Mouse (Mus musculus): ENCODE data around the gene P4ha3. TPM values are rescaled to one million over a fixed set of nuclear protein-coding genes. Genes with fewer than 3 reads are reported as not detected.
"Not testable (repeated sequence)": the region's sequence is repeated elsewhere in the genome, so short reads cannot be mapped to it uniquely, and the experiment has no call there.

P4ha3 gene
- 7.7 TPM in 2 replicates for polyA plus RNA-seq (2015; fragmentation: Nextera tagmentation; extraction: Ambion mirVana)

GRCm38 (mm10) chr7:100285383-100285782 lies at the start of gene P4ha3:
P4ha3 (plus strand) TSS chr7:100285520.
- H3K27me3 ChIP-seq: peaks cover 19% of the 10 kb centered on the region
- peak within 1 kb of the TSS; percentile 61 for H3K4me3 ChIP-seq (replicated peaks)
- 0 out of 2 replicates have a peak within 1 kb of the TSS, but pooled peaks have one; percentile 22 for H3K27ac ChIP-seq
- ATAC-seq (replicated peaks; ENCODE audit: low FRiP score): peak; percentile 47; the same call in 1 of the 2 replicates
- no peaks in the 10 kb centered on the region for H3K9me3 ChIP-seq (replicated peaks)
- H3K4me1 ChIP-seq: peaks cover 36% of the 10 kb centered on the region
- H3K4me2 ChIP-seq: peak within 1 kb of the TSS; percentile 94
- under 1% methylated on average over 52 of the region's 53 CpGs for WGBS
- peak within 1 kb of the TSS; percentile 61 for H3K9ac ChIP-seq
- no peaks in the 10 kb centered on the region for H3K36me3 ChIP-seq

GRCm38 (mm10) chr7:100238271-100238670 lies 47.0 kb upstream of the P4ha3 start:
- WGBS: 76% methylated on average over 1 of the region's 1 CpGs
- Histone ChIP-seq H3K27me3 (no peaks in the 10 kb centered on the region), H3K4me2 (no peak overlapping the region), H3K36me3 (no peaks in the 10 kb centered on the region), H3K9ac (no peak overlapping the region), H3K9me3 (replicated peaks) (no peaks in the 10 kb centered on the region), H3K4me1 (peaks cover 8% of the 10 kb centered on the region; the same call in 1 of the 2 replicates), H3K4me3 (replicated peaks) (no peak overlapping the region), H3K27ac (no peak overlapping the region)
- no peak for ATAC-seq (replicated peaks; ENCODE audit: low FRiP score)

- Histone ChIP-seq H3K27ac (no peak overlapping the region), H3K36me3 (no peaks in the 10 kb centered on the region), H3K9me3 (replicated peaks) (no peaks in the 10 kb centered on the region), H3K4me2 (no peak overlapping the region), H3K27me3 (no peaks in the 10 kb centered on the region), H3K9ac (no peak overlapping the region), H3K4me1 (0 out of 2 replicates have a peak, but pooled peaks cover 4% of the 10 kb centered on the region), H3K4me3 (replicated peaks) (no peak overlapping the region)
- ATAC-seq (replicated peaks; ENCODE audit: low FRiP score): no peak
- WGBS: 74% methylated on average over 2 of the region's 2 CpGs
Measured at GRCm38 (mm10) chr7:100240601-100241000, 44.7 kb upstream of the P4ha3 start.

GRCm38 (mm10) chr7:100243007-100243406 lies 42.3 kb upstream of the P4ha3 start:
- Histone ChIP-seq H3K4me2 (no peak overlapping the region), H3K9ac (no peak overlapping the region), H3K9me3 (replicated peaks) (no peaks in the 10 kb centered on the region), H3K27ac (no peak overlapping the region), H3K27me3 (no peaks in the 10 kb centered on the region), H3K4me1 (0 out of 2 replicates have a peak, but pooled peaks cover 4% of the 10 kb centered on the region), H3K4me3 (replicated peaks) (no peak overlapping the region), H3K36me3 (no peaks in the 10 kb centered on the region)
- 100% methylated on average over 1 of the region's 1 CpGs for WGBS
- no peak for ATAC-seq (replicated peaks; ENCODE audit: low FRiP score)

GRCm38 (mm10) chr7:100244225-100244624 lies 41.1 kb upstream of the P4ha3 start:
- Histone ChIP-seq H3K9me3 (replicated peaks) (no peaks in the 10 kb centered on the region), H3K36me3 (no peaks in the 10 kb centered on the region), H3K4me2 (no peak overlapping the region), H3K9ac (no peak overlapping the region), H3K4me3 (replicated peaks) (no peak overlapping the region), H3K27me3 (no peaks in the 10 kb centered on the region), H3K4me1 (0 out of 2 replicates have a peak, but pooled peaks cover 4% of the 10 kb centered on the region), H3K27ac (no peak overlapping the region)
- ATAC-seq (replicated peaks; ENCODE audit: low FRiP score): no peak
- WGBS: 91% methylated on average over 4 of the region's 4 CpGs

- Histone ChIP-seq H3K4me3 (replicated peaks) (no peak overlapping the region), H3K4me2 (no peak overlapping the region), H3K27me3 (no peaks in the 10 kb centered on the region), H3K9ac (no peak overlapping the region), H3K27ac (no peak overlapping the region), H3K4me1 (0 out of 2 replicates have a peak, but pooled peaks cover 3% of the 10 kb centered on the region), H3K36me3 (no peaks in the 10 kb centered on the region), H3K9me3 (replicated peaks) (no peaks in the 10 kb centered on the region)
- 89% methylated on average over 3 of the region's 3 CpGs for WGBS
- ATAC-seq (replicated peaks; ENCODE audit: low FRiP score): no peak
Measured at GRCm38 (mm10) chr7:100245176-100245575, 40.1 kb upstream of the P4ha3 start.

- Histone ChIP-seq H3K27me3 (no peaks in the 10 kb centered on the region), H3K4me1 (no peaks in the 10 kb centered on the region), H3K9me3 (replicated peaks) (no peaks in the 10 kb centered on the region), H3K36me3 (peaks cover 24% of the 10 kb centered on the region), H3K4me2 (no peak overlapping the region), H3K27ac (no peak overlapping the region), H3K9ac (no peak overlapping the region), H3K4me3 (replicated peaks) (no peak overlapping the region)
- 93% methylated on average over 5 of the region's 5 CpGs for WGBS
- no peak for ATAC-seq (replicated peaks; ENCODE audit: low FRiP score)
Measured at GRCm38 (mm10) chr7:100250667-100251066, 34.7 kb upstream of the P4ha3 start.

- Histone ChIP-seq H3K4me1 (no peaks in the 10 kb centered on the region), H3K27ac (no peak overlapping the region), H3K9me3 (replicated peaks) (no peaks in the 10 kb centered on the region), H3K27me3 (no peaks in the 10 kb centered on the region), H3K36me3 (peaks cover 16% of the 10 kb centered on the region; the same call in 1 of the 2 replicates), H3K4me3 (replicated peaks) (no peak overlapping the region), H3K9ac (no peak overlapping the region), H3K4me2 (no peak overlapping the region)
- no peak for ATAC-seq (replicated peaks; ENCODE audit: low FRiP score)
- WGBS: 88% methylated on average over 3 of the region's 3 CpGs
Measured at GRCm38 (mm10) chr7:100262350-100262749, 23.0 kb upstream of the P4ha3 start.

GRCm38 (mm10) chr7:100264934-100265333 lies 20.4 kb upstream of the P4ha3 start:
- WGBS: 65% methylated on average over 17 of the region's 17 CpGs
- H3K9ac ChIP-seq; H3K4me1 ChIP-seq; H3K9me3 ChIP-seq (replicated peaks); H3K4me2 ChIP-seq; H3K27me3 ChIP-seq; H3K4me3 ChIP-seq (replicated peaks); ATAC-seq (replicated peaks; ENCODE audit: low FRiP score); H3K27ac ChIP-seq: not testable (repeated sequence)
- H3K36me3 ChIP-seq: peaks cover 26% of the 10 kb centered on the region; the same call in 1 of the 2 replicates

- Histone ChIP-seq H3K27ac (no peak overlapping the region), H3K4me1 (no peaks in the 10 kb centered on the region), H3K9ac (no peak overlapping the region), H3K9me3 (replicated peaks) (no peaks in the 10 kb centered on the region), H3K4me3 (replicated peaks) (no peak overlapping the region), H3K36me3 (peaks cover 21% of the 10 kb centered on the region), H3K27me3 (no peaks in the 10 kb centered on the region), H3K4me2 (no peak overlapping the region)
- WGBS: 96% methylated on average over 8 of the region's 8 CpGs
- no peak for ATAC-seq (replicated peaks; ENCODE audit: low FRiP score)
Measured at GRCm38 (mm10) chr7:100272369-100272768, 13.0 kb upstream of the P4ha3 start.

GRCm38 (mm10) chr7:100274507-100274906 lies 10.8 kb upstream of the P4ha3 start:
- Histone ChIP-seq H3K27me3 (no peaks in the 10 kb centered on the region), H3K4me1 (no peaks in the 10 kb centered on the region), H3K4me3 (replicated peaks) (no peak overlapping the region), H3K27ac (no peak overlapping the region), H3K9ac (no peak overlapping the region), H3K4me2 (no peak overlapping the region), H3K9me3 (replicated peaks) (no peaks in the 10 kb centered on the region), H3K36me3 (peaks cover 11% of the 10 kb centered on the region; the same call in 1 of the 2 replicates)
- WGBS: 78% methylated on average over 6 of the region's 6 CpGs
- ATAC-seq (replicated peaks; ENCODE audit: low FRiP score): no peak

GRCm38 (mm10) chr7:100276397-100276796 lies 8.9 kb upstream of the P4ha3 start:
- WGBS: 48% methylated on average over 2 of the region's 2 CpGs
- Histone ChIP-seq H3K4me1 (no peaks in the 10 kb centered on the region), H3K27me3 (no peaks in the 10 kb centered on the region), H3K9ac (no peak overlapping the region), H3K36me3 (0 out of 2 replicates have a peak, but pooled peaks cover 11% of the 10 kb centered on the region), H3K4me2 (no peak overlapping the region), H3K9me3 (replicated peaks) (no peaks in the 10 kb centered on the region), H3K27ac (no peak overlapping the region), H3K4me3 (replicated peaks) (no peak overlapping the region)
- no peak for ATAC-seq (replicated peaks; ENCODE audit: low FRiP score)

- H3K36me3 ChIP-seq: 0 out of 2 replicates have a peak, but pooled peaks cover 1% of the 10 kb centered on the region
- 0% methylated on average over 1 of the region's 1 CpGs for WGBS
- H3K27me3 ChIP-seq: peaks cover 11% of the 10 kb centered on the region
Measured at GRCm38 (mm10) chr7:100279803-100280202, 5.5 kb upstream of the P4ha3 start.

More at GRCm38 (mm10) chr7:100279803-100280202, 5.5 kb upstream of the P4ha3 start:
- H3K4me1 ChIP-seq: peaks cover 2% of the 10 kb centered on the region; the same call in 1 of the 2 replicates
- H3K9me3 ChIP-seq (replicated peaks): no peaks in the 10 kb centered on the region
- no peak overlapping the region for H3K27ac ChIP-seq
- H3K9ac ChIP-seq: no peak overlapping the region
- no peak overlapping the region for H3K4me3 ChIP-seq (replicated peaks)
- no peak for ATAC-seq (replicated peaks; ENCODE audit: low FRiP score)
- H3K4me2 ChIP-seq: no peak overlapping the region
